Mouse (Mus musculus): ENCODE results near the gene 2010003K11Rik. TPM values are rescaled to one million over a fixed set of nuclear protein-coding genes. Genes with fewer than 3 reads are reported as not detected.

The 2010003K11Rik gene
- total and polyA plus RNA-seq, 3 experiments: not detected

DNA sequence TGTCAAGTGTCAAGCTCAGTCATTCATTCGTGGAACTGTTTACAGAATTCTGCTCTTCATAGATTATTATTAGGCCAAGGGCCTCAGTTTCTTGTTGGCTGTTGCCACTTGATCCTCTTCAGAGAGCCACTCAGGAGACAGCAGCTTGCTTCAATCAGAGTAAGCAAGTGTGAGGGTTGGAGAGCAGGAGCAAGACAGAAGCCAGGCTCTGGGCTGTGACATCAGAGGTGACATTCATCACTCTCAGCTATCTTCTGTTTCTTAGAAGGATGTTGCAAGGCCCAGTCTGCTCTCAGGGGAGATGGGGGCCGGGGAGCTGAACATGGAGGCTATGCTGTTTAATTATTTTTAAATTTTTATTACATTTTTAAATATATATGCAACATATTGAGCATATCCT, 4.3 kb upstream of the 2010003K11Rik start:
- H3K79me2 ChIP-seq (replicated peaks; ENCODE audit: control insufficient read depth, extremely low read depth, insufficient read depth, poor library complexity, severe bottlenecking): no peaks in the 10 kb centered on the region
- TF ChIP-seq EP300 (IDR thresholded peaks at IDR 0.05; ENCODE audit: low read length): no peak
- TF ChIP-seq USF2 (conservative IDR thresholded peaks at IDR 0.05; ENCODE audit: low read depth, low read length): no peak
- TF ChIP-seq SMC3 (IDR thresholded peaks at IDR 0.05; ENCODE audit: low read depth, low read length): no peak
- no peak for TF ChIP-seq CHD2 (IDR thresholded peaks at IDR 0.05; ENCODE audit: low read length)
- H3K27ac ChIP-seq (ENCODE audit: insufficient read depth, low read depth): no peak overlapping the region
- DNase-seq (ENCODE audit: extremely low read depth): no peak
- in situ Hi-C loops (cut with MboI; ENCODE audit: low pct_ligation_motif_present, low pct_unique_long_range_greater_than_20kb, low sequenced_read_pairs) (no loop called here), dilution Hi-C loops (cut with MboI; ENCODE audit: extremely low pct_ligation_motif_present, extremely low pct_unique_long_range_greater_than_20kb, low sequenced_read_pairs) (no loop called here)
- H3K4me3 ChIP-seq (replicated peaks in 1 of 3; ENCODE audit: low read depth in 2 of 3, low read length in 2 of 3, poor library complexity in 1 of 3): no peak overlapping the region
- H3K36me3 ChIP-seq (replicated peaks in 1 of 2; ENCODE audit: control insufficient read depth in 1 of 2, insufficient read depth in 1 of 2, low read length in 1 of 2): no peaks in the 10 kb centered on the region
- no peak overlapping the region for H3K9ac ChIP-seq (ENCODE audit: insufficient read depth, low read depth)
- no peaks in the 10 kb centered on the region for H3K9me3 ChIP-seq (replicated peaks; ENCODE audit: low read length)
- peaks cover 0 to 12% of the 10 kb centered on the region in 2 experiments; a peak in 2 of 4 replicates for H3K4me1 ChIP-seq (ENCODE audit: control insufficient read depth in 1 of 2, insufficient read depth in 2 of 2)
- no peak overlapping the region for H3K4me2 ChIP-seq (ENCODE audit: insufficient read depth, low read depth, poor library complexity, severe bottlenecking)
- H3K27me3 ChIP-seq (replicated peaks): peaks cover 2% of the 10 kb centered on the region

- H3K36me3 ChIP-seq (replicated peaks in 1 of 2; ENCODE audit: control insufficient read depth in 1 of 2, insufficient read depth in 1 of 2, low read length in 1 of 2): no peaks in the 10 kb centered on the region
- no peak overlapping the region for H3K4me2 ChIP-seq (ENCODE audit: insufficient read depth, low read depth, poor library complexity, severe bottlenecking)
- peaks cover 0 to 15% of the 10 kb centered on the region in 2 experiments; a peak in 2 of 4 replicates for H3K4me1 ChIP-seq (ENCODE audit: control insufficient read depth in 1 of 2, insufficient read depth in 2 of 2)
- DNase-seq (ENCODE audit: extremely low read depth): peak; percentile 82
- H3K4me3 ChIP-seq (replicated peaks in 1 of 3; ENCODE audit: low read depth in 2 of 3, low read length in 2 of 3, poor library complexity in 1 of 3): no peak overlapping the region
- no peak overlapping the region for H3K27ac ChIP-seq (ENCODE audit: insufficient read depth, low read depth)
- H3K27me3 ChIP-seq (replicated peaks): peaks cover 2% of the 10 kb centered on the region
- in situ Hi-C loops (cut with MboI; ENCODE audit: low pct_ligation_motif_present, low pct_unique_long_range_greater_than_20kb, low sequenced_read_pairs) (loop anchor here (5.0 to 25.0 kb wide), 4 partner anchors 127 to 490 kb away; partner anchors contain the start of genes Ctsf, Npas4 and Rce1), dilution Hi-C loops (cut with MboI; ENCODE audit: extremely low pct_ligation_motif_present, extremely low pct_unique_long_range_greater_than_20kb, low sequenced_read_pairs) (no loop called here)
- H3K9me3 ChIP-seq (replicated peaks; ENCODE audit: low read length): no peaks in the 10 kb centered on the region
- no peak overlapping the region for H3K9ac ChIP-seq (ENCODE audit: insufficient read depth, low read depth)
- no peaks in the 10 kb centered on the region for H3K79me2 ChIP-seq (replicated peaks; ENCODE audit: control insufficient read depth, extremely low read depth, insufficient read depth, poor library complexity, severe bottlenecking)
- no peak for TF ChIP-seq ZMIZ1 (IDR thresholded peaks at IDR 0.05; ENCODE audit: low read depth, low read length)
- TF ChIP-seq ZKSCAN1 (IDR thresholded peaks at IDR 0.05; ENCODE audit: borderline replicate concordance, low read depth, low read length): no peak
- no peak for TF ChIP-seq KAT2A (IDR thresholded peaks at IDR 0.05; ENCODE audit: insufficient replicate concordance, low read length)
- no peak for TF ChIP-seq E2F4 (IDR thresholded peaks at IDR 0.05; ENCODE audit: insufficient replicate concordance, low read depth, low read length)
- no peak for TF ChIP-seq POLR2A (IDR thresholded peaks at IDR 0.05; ENCODE audit: low read depth, low read length)
- no peak for TF ChIP-seq MXI1 (IDR thresholded peaks at IDR 0.05; ENCODE audit: low read depth, low read length)
- no peak for TF ChIP-seq HCFC1 (IDR thresholded peaks at IDR 0.05; ENCODE audit: low read depth, low read length)
- peak; percentile 93 for TF ChIP-seq SMC3 (IDR thresholded peaks at IDR 0.05; ENCODE audit: low read depth, low read length)
- no peak for TF ChIP-seq RCOR1 (conservative IDR thresholded peaks at IDR 0.05; ENCODE audit: low read depth, low read length)
- TF ChIP-seq USF2 (conservative IDR thresholded peaks at IDR 0.05; ENCODE audit: low read depth, low read length): no peak
- TF ChIP-seq MAZ (IDR thresholded peaks at IDR 0.05; ENCODE audit: low read depth, low read length): peak; percentile 91
- no peak for TF ChIP-seq NRF1 (IDR thresholded peaks at IDR 0.05; ENCODE audit: low read depth, low read length)
- TF ChIP-seq IRF4 (IDR thresholded peaks at IDR 0.05; ENCODE audit: low read depth, low read length): 0 out of 2 replicates have a peak, but pooled peaks have one; percentile 30
- peak; percentile 51 for TF ChIP-seq BHLHE40 (IDR thresholded peaks at IDR 0.05; ENCODE audit: low read depth, low read length)
- peak; percentile 35; the same call in 1 of the 2 replicates for TF ChIP-seq MEF2A (IDR thresholded peaks at IDR 0.05; ENCODE audit: borderline replicate concordance, low read depth, low read length)
- TF ChIP-seq GABPA (IDR thresholded peaks at IDR 0.05; ENCODE audit: insufficient replicate concordance, low read depth, low read length): no peak
- no peak for TF ChIP-seq PAX5 (IDR thresholded peaks at IDR 0.05; ENCODE audit: low read length)
- peak; percentile 76 for TF ChIP-seq ZC3H11A (IDR thresholded peaks at IDR 0.05; ENCODE audit: low read depth, low read length)
- TF ChIP-seq USF1 (IDR thresholded peaks at IDR 0.05; ENCODE audit: low read depth, low read length): no peak
- no peak for TF ChIP-seq ETS1 (conservative IDR thresholded peaks at IDR 0.05; ENCODE audit: low read depth, low read length)
- no peak for TF ChIP-seq MYC (IDR thresholded peaks at IDR 0.05; ENCODE audit: low read depth, low read length)
- TF ChIP-seq CTCF (conservative IDR thresholded peaks at IDR 0.05 in 1 of 2, IDR thresholded peaks at IDR 0.05 in 1 of 2; ENCODE audit: low read depth in 2 of 2, low read length in 2 of 2): peak; percentile 58 to 95
- TF ChIP-seq RAD21 (IDR thresholded peaks at IDR 0.05; ENCODE audit: low read depth, low read length): peak; percentile 96
- TF ChIP-seq SIN3A (IDR thresholded peaks at IDR 0.05; ENCODE audit: low read length): peak; percentile 66
- TF ChIP-seq MAFK (IDR thresholded peaks at IDR 0.05; ENCODE audit: insufficient replicate concordance, low read length): no peak
- TF ChIP-seq POLR2AphosphoS2 (IDR thresholded peaks at IDR 0.05; ENCODE audit: low read depth, low read length): no peak
- peak; percentile 54; the same call in 1 of the 2 replicates for TF ChIP-seq TCF12 (IDR thresholded peaks at IDR 0.05; ENCODE audit: low read depth, low read length)
- peak; percentile 96 for TF ChIP-seq CHD2 (IDR thresholded peaks at IDR 0.05; ENCODE audit: low read length)
- TF ChIP-seq UBTF (IDR thresholded peaks at IDR 0.05; ENCODE audit: low read depth, low read length): no peak
- peak; percentile 59; the same call in 1 of the 2 replicates for TF ChIP-seq NELFE (IDR thresholded peaks at IDR 0.05; ENCODE audit: low read depth, low read length)
These were observed 965 bp downstream of the 2010003K11Rik start for GRCm38 (mm10) chr19:4497263-4497973.
